ENCODE assay signal across 18 mouse cellular contexts in the genomic region with DNA sequence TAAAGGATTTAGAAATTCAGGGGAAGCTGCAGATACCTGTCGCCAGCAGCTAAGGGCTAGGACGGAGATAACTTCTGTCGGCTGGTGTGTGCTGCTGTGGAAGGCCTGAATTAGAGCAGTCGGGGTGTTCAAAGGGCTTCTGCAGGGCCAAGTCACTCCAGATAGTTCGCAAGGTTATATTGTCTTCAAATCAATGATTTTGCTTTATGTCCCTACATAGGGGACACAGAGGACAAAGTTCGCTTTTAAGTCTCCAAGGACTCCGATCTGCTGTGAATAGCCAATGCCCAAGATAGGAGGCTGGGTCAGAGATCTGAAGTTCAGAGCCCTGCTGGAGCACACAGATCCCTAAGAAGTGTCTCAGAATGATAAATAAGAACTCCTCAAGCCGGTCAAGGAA.
"Had no signal": no experiment of that assay in that cellular context is flagged by ENCODE, and none has a peak within 500 bp of the region (broad histone marks: within the 10 kb centered on the region; RNA-seq: fewer than 3 reads in every experiment).

No protein-coding gene starts in this region.

- H3K9me3 ChIP-seq: liver, embryonic 13.5 days; midbrain, embryonic 15.5 days; neural tube, embryonic 15.5 days had no signal

- H3K36me3 ChIP-seq: liver, embryonic 13.5 days; midbrain, embryonic 15.5 days; neural tube, embryonic 12.5 days; neural tube, embryonic 15.5 days had no signal

- ATAC-seq: midbrain, embryonic 15.5 days had no signal

- H3K27me3 ChIP-seq: liver, embryonic 13.5 days; midbrain, embryonic 15.5 days; neural tube, embryonic 12.5 days; neural tube, embryonic 15.5 days had no signal

- H3K9ac ChIP-seq: liver, embryonic 13.5 days; midbrain, embryonic 15.5 days; neural tube, embryonic 12.5 days; neural tube, embryonic 15.5 days had no signal

- H3K4me2 ChIP-seq: liver, embryonic 13.5 days; midbrain, embryonic 11.5 days; midbrain, embryonic 15.5 days; neural tube, embryonic 12.5 days; neural tube, embryonic 15.5 days had no signal

- DNase-seq: kidney, adult 18-20 months; kidney, adult 9 months; kidney, postnatal 25 days; left cerebral cortex, postnatal 4 days; liver, embryonic 13.5 days; lung, adult 2 months; lung, postnatal 14 days; lung, postnatal 4 days; right cerebral cortex, adult 18-20 months; right cerebral cortex, postnatal 14 days; right cerebral cortex, postnatal 4 days; thymus, adult 2 months; thymus, postnatal 14 days; thymus, postnatal 4 days had no signal

- H3K4me3 ChIP-seq: liver, embryonic 13.5 days; midbrain, embryonic 15.5 days; neural tube, embryonic 12.5 days; neural tube, embryonic 15.5 days had no signal

- H3K4me1 ChIP-seq: liver, embryonic 13.5 days; midbrain, embryonic 15.5 days; neural tube, embryonic 12.5 days; neural tube, embryonic 15.5 days had no signal

- H3K27ac ChIP-seq: liver, embryonic 13.5 days; midbrain, embryonic 15.5 days; neural tube, embryonic 12.5 days had no signal
